Mouse (Mus musculus) intestine, embryonic 16.5 days (tissue): Measurements from ENCODE around the gene Spag16. TPM values are rescaled to one million over a fixed set of nuclear protein-coding genes. Genes with fewer than 3 reads are reported as not detected.

Experiments
- ATAC-seq: fragments of 200-750 bp; cut with Nextera tagmentation; 2 replicates; pipeline ENCODE4 v1.8.0; 2017; ENCODE audit warnings: moderate TSS enrichment, moderate library complexity
- H3K27ac ChIP-seq: fragments of 300-500 bp; sonication (generic); 2 replicates; pipeline ENCODE4 v1.5.1; 2014; ENCODE audit warnings: mild to moderate bottlenecking, low read length
- H3K27me3 ChIP-seq: fragments of 300-500 bp; sonication (generic); replicated peaks from 2 replicates; pipeline ENCODE4 v1.6.1; 2014; ENCODE audit warnings: low read length, control low read depth, mixed read lengths; ENCODE audit not compliant: control insufficient read depth, insufficient read depth
- H3K36me3 ChIP-seq: fragments of 300-500 bp; sonication (generic); 2 replicates; pipeline ENCODE4 v1.6.1; 2014; ENCODE audit warnings: low read length, control low read depth; ENCODE audit not compliant: control insufficient read depth, insufficient read depth
- H3K4me1 ChIP-seq: fragments of 300-500 bp; sonication (generic); 2 replicates; pipeline ENCODE4 v1.6.1; 2014; ENCODE audit warnings: low read length, control low read depth, mixed read lengths; ENCODE audit not compliant: control insufficient read depth, insufficient read depth
- H3K4me2 ChIP-seq: fragments of 300-500 bp; sonication (generic); 2 replicates; pipeline ENCODE4 v1.6.1; 2014; ENCODE audit warnings: low read depth, low read length, control low read depth
- H3K4me3 ChIP-seq: fragments of 300-500 bp; sonication (generic); 2 replicates; pipeline ENCODE4 v1.5.1; 2014; ENCODE audit warnings: mild to moderate bottlenecking, low read length
- H3K9ac ChIP-seq: fragments of 300-500 bp; sonication (generic); 2 replicates; pipeline ENCODE4 v1.6.1; 2014; ENCODE audit warnings: low read depth, low read length
- H3K9me3 ChIP-seq: fragments of 300-500 bp; sonication (generic); 2 replicates; pipeline ENCODE4 v1.6.1; 2016; ENCODE audit warnings: low read length, control low read depth; ENCODE audit not compliant: control insufficient read depth
- WGBS: fragments of 180-500 bp; shearing (Covaris S2); extraction: QIAGEN DNeasy Blood & Tissue Kit; methylation state at CpG from one replicate; pipeline ENCODE4 v1.1.7; 2014; 5-methylcytosine and 5-hydroxymethylcytosine counted together
- polyA plus RNA-seq: library from polyadenylated mRNA; unstranded; fragments of >200 nt; fragmentation: Nextera tagmentation; extraction: Ambion mirVana; gene quantifications from 2 replicates; pipeline ENCODE4 v1.2.1, GENCODE M21; 2015

The Spag16 gene
- polyA plus RNA-seq, 1 experiment from 2014 or later: 0.09 TPM

DNA sequence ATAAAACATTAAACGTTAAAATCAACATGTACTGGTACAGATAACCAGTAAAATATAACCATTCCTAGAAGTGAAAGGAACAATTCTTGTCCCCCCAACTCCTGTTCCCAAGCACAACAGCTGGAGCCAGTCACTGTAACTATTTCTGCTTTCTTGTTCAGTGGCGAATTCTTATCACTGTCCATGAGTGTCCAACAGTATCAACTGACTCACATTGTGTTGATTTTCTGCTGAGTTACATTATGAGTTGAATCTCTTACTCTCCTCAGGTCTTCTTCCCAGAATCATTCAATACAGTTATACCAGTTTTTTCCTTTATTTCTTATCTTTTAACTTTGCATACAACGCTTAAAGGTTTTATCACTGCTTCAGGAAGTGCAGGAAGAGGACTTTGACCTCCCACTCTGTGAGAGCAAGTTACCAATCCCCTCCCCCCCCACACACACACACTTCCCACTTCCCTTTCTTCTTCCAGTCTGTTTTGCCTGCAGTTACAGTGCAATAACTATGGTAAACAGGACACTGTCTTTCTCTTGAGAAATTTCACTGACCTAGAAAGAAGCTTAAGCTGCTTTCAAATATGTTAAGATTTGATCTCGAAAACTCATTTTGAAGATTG is 353.5 kb downstream of the Spag16 start:
- Histone ChIP-seq H3K4me2 (no peak overlapping the region), H3K27ac (no peak overlapping the region), H3K9ac (no peak overlapping the region), H3K27me3 (no peaks in the 10 kb centered on the region), H3K4me1 (no peaks in the 10 kb centered on the region), H3K4me3 (no peak overlapping the region), H3K36me3 (no peaks in the 10 kb centered on the region), H3K9me3 (no peaks in the 10 kb centered on the region)
- 65% methylated on average over 4 of the region's 4 CpGs for WGBS
- ATAC-seq: peak; percentile 90

DNA sequence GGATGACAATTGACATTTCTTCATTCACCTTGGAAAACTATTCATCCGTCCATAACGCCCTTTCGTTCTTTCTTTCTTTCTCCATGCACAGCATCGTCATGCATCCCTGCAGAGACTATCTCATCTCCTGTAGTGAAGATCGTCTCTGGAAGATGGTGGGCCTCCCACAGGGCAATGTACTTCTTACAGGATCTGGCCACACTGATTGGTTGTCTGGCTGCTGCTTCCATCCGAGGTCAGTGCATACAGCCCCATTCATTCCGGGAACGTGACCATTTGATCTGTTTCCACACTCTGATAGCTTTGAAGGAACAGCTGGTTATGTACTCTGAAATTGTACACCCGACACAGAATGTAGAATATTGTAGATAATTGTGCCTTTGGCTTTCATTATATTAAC is 438.0 kb downstream of the Spag16 start:
- Histone ChIP-seq H3K27ac (no peak overlapping the region), H3K36me3 (no peaks in the 10 kb centered on the region), H3K4me2 (no peak overlapping the region), H3K4me3 (no peak overlapping the region), H3K27me3 (no peaks in the 10 kb centered on the region), H3K9ac (no peak overlapping the region), H3K9me3 (no peaks in the 10 kb centered on the region), H3K4me1 (no peaks in the 10 kb centered on the region)
- WGBS: 76% methylated on average over 9 of the region's 9 CpGs
- no peak for ATAC-seq

DNA sequence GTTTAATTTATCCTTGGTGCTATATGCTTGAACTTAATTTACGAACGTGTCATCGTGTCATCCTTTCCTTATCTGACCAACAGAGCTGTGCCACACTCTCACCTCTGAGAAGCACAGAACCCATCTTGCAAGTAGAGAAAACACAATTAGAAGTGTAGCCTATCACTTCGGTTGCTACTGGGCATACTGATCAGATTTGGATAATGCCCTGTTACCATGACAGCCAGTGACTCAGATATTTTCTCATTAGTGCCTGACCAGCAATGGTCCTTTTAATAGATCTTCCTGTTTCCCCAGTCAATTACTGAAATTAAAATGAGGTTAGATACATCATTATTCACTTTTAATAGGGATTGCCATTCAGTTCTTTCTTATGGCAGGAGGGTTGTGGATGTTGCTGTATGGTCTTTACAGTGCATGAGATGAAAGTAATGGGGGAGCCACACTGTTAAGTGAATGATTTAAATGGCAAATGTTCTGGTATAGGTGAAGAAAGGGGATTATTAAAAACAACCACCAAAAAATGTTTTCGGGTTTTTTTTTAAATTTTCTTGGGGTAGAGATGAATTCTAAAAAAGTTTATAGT is 439.2 kb downstream of the Spag16 start:
- WGBS: 79% methylated on average over 5 of the region's 5 CpGs
- H3K4me1 ChIP-seq: no peaks in the 10 kb centered on the region
- H3K27me3 ChIP-seq: no peaks in the 10 kb centered on the region
- H3K27ac ChIP-seq: no peak overlapping the region
- no peak overlapping the region for H3K9ac ChIP-seq
- H3K4me2 ChIP-seq: no peak overlapping the region
- H3K36me3 ChIP-seq: no peaks in the 10 kb centered on the region
- ATAC-seq: no peak
- H3K4me3 ChIP-seq: no peak overlapping the region
- H3K9me3 ChIP-seq: no peaks in the 10 kb centered on the region

DNA sequence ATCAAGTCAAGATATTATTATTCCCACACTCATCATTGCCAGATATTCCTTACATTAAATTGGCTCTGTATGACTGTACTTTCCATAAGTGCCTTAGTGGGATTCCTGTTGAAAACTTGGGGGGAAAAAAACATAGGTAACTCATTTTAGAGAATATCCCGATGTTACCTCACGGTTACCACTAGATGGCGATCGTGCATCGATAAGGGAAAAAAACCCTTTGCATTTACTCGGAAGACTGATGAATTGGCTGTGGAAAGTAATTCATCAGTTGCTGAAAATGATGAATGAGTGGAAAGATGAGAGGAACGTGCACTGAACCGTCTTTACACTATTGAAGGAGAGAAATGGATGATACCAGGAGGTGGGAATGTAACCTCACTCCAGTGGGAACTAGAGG is 443.4 kb downstream of the Spag16 start:
- Histone ChIP-seq H3K9me3 (no peaks in the 10 kb centered on the region), H3K27ac (no peak overlapping the region), H3K4me2 (no peak overlapping the region), H3K27me3 (no peaks in the 10 kb centered on the region), H3K4me1 (no peaks in the 10 kb centered on the region), H3K9ac (no peak overlapping the region), H3K36me3 (no peaks in the 10 kb centered on the region), H3K4me3 (no peak overlapping the region)
- ATAC-seq: no peak
- 17% methylated on average over 8 of the region's 8 CpGs for WGBS

DNA sequence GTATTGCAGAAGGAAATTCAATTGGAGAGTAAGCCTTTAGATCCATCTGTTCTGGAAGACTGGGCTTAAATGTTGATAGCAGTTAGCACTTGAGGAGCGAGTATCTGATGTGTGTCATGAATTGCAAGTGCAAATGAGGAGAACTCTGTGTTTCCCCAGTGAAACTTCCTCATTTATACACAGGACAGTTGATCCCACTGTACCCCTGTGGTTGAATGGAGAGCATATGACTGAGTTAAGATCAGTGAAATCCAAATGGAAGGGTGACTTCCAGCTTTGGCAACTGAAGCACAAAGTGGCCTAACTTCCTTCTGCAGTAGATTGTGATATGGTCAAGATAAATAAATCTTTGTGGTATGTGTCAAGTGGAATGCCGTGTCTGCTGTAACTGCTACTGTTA is 446.0 kb downstream of the Spag16 start:
- Histone ChIP-seq H3K4me2 (no peak overlapping the region), H3K9me3 (no peaks in the 10 kb centered on the region), H3K27me3 (no peaks in the 10 kb centered on the region), H3K4me1 (no peaks in the 10 kb centered on the region), H3K4me3 (no peak overlapping the region), H3K36me3 (no peaks in the 10 kb centered on the region), H3K27ac (no peak overlapping the region), H3K9ac (no peak overlapping the region)
- 76% methylated on average over 2 of the region's 2 CpGs for WGBS
- no peak for ATAC-seq

DNA sequence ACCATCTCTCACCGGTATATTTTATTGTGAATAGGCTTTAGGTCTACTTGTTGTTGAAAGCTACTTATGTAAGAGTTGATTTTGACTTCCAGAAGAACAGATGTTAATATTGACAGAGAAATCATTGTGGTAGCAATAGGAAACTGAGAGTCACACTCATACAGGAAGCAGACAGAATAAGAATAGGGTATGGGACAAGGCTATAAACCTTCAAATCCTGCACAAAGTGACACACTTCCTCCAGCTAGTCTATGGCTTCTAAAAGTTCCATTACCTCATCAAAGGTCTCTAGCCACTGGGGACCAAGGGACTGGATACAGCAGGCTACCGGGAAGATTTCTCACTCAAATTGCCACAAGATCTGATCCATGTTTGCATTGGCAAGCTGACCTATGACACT is 452.5 kb downstream of the Spag16 start:
- H3K4me1 ChIP-seq: no peaks in the 10 kb centered on the region
- no peaks in the 10 kb centered on the region for H3K9me3 ChIP-seq
- ATAC-seq: no peak
- H3K4me2 ChIP-seq: no peak overlapping the region
- no peak overlapping the region for H3K4me3 ChIP-seq
- no peaks in the 10 kb centered on the region for H3K27me3 ChIP-seq
- no peaks in the 10 kb centered on the region for H3K36me3 ChIP-seq
- WGBS: 78% methylated on average over 2 of the region's 2 CpGs
- H3K9ac ChIP-seq: no peak overlapping the region
- no peak overlapping the region for H3K27ac ChIP-seq

DNA sequence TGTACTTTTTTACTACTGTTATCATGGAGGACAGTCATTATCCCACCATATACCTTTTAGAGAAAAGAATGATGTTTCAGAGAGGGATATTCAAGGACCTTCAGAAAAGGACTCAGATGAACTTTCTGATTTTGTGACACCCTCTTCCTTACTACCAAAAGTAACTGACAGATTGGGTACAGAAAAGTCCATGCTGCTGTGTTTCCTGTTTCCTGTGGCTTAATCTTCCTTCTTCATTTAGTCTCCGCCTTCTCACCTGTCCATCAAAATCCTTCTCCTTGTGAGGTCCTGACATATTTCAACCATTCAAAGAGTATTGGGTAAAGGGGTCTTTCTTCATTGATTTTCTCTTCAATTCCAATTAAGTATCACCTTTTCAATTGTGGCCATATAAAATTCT is 456.6 kb downstream of the Spag16 start:
- Histone ChIP-seq H3K36me3 (no peaks in the 10 kb centered on the region), H3K27me3 (no peaks in the 10 kb centered on the region), H3K9ac (no peak overlapping the region), H3K4me2 (no peak overlapping the region), H3K27ac (no peak overlapping the region), H3K4me3 (no peak overlapping the region), H3K4me1 (no peaks in the 10 kb centered on the region), H3K9me3 (no peaks in the 10 kb centered on the region)
- no peak for ATAC-seq
- WGBS: 87% methylated on average over 1 of the region's 1 CpGs

DNA sequence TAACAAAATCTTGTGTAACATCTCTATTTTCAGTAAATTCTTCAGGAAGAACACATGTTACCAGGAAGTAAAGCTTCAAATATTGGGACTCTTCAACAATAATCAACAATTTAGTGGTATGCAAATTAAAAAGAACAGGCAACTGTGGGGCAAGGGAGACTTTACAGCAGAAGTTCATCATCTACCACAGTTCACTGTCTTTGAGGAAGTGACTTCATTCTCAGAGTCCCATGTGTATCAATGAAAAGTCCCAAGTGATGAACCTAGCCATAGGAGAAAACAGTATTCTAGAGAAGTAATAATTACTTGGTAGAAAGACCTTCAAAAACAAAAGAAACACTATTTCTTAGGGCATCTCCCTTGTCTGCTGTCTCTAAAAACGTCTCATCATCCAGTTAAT is 457.4 kb downstream of the Spag16 start:
- Histone ChIP-seq H3K4me1 (no peaks in the 10 kb centered on the region), H3K9me3 (no peaks in the 10 kb centered on the region), H3K36me3 (no peaks in the 10 kb centered on the region), H3K9ac (no peak overlapping the region), H3K27ac (no peak overlapping the region), H3K27me3 (no peaks in the 10 kb centered on the region), H3K4me2 (no peak overlapping the region), H3K4me3 (no peak overlapping the region)
- ATAC-seq: no peak
- 57% methylated on average over 1 of the region's 1 CpGs for WGBS

DNA sequence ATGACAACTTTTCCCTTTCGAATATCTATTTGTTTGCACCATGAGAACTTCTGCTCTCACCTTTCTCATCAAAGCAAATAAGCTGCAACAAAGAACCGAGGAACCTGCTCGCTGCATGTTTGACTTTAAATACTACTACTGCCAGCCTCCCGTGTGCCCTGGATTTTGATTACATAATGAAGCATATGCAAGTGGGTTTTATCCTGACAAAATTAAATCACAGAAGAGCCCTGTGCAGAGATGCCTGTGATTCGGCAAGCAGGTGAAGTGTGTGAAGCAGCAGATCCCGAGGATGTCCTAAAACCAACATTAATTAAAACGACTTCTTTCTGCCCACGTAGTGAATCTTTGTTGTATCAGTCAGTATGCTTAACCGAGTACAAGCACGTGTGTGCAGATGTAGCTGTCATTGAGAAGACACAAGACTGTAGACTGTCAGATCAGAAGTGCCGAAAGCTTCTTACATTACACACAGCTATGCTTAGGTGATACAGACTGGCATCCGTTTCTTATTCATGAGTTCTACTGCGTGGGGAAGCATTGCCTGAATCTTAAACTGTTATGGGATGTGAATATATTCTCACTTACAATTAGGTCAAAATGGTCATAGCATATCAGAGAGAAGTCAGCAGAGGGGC is 489.5 kb downstream of the Spag16 start:
- no peak overlapping the region for H3K4me3 ChIP-seq
- no peaks in the 10 kb centered on the region for H3K4me1 ChIP-seq
- no peaks in the 10 kb centered on the region for H3K9me3 ChIP-seq
- ATAC-seq: no peak
- H3K4me2 ChIP-seq: no peak overlapping the region
- 81% methylated on average over 13 of the region's 13 CpGs for WGBS
- H3K27me3 ChIP-seq: no peaks in the 10 kb centered on the region
- no peak overlapping the region for H3K9ac ChIP-seq
- H3K27ac ChIP-seq: no peak overlapping the region
- no peaks in the 10 kb centered on the region for H3K36me3 ChIP-seq
